Mouse (Mus musculus) CD4-positive, CD25-positive, alpha-beta regulatory T cell, adult 4 months (primary cell): Measurements from ENCODE around the gene Rsph10b. TPM values are rescaled to one million over a fixed set of nuclear protein-coding genes. Genes with fewer than 3 reads are reported as not detected.
"Not testable (repeated sequence)": the region's sequence is repeated elsewhere in the genome, so short reads cannot be mapped to it uniquely, and the experiment has no call there.

Experiments used
- ATAC-seq: one replicate; pipeline ENCODE4 v1.8.0; 2017
- polyA plus RNA-seq, 2 experiments: library from polyadenylated mRNA; unstranded; fragments of 100-300 nt; shearing (Covaris generic); gene quantifications; one replicate each; pipeline ENCODE4 v1.2.1; 2017

Rsph10b gene
- polyA plus RNA-seq, 2 experiments from 2014 or later = 0.62 to 0.75 TPM

DNA sequence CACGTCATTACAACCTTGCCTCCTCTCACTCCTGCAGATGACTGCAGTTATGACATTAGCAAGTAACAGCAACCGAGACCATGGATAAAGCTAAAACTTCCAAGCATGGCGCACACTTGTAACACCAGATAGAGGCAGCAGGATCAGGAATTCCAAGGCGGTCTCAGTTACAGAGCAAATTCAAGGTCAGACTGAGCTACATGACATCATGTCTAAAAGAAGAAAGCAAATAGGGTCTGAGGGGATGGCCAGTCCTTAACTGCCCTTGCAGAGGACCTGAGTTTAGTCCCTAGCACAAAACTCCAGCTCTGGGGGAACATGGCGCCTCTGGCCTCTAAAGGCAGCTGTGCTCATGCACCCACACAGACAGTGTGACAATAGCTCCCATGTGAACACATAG lies 61.0 kb downstream of the Rsph10b start:
- no peak for ATAC-seq

DNA sequence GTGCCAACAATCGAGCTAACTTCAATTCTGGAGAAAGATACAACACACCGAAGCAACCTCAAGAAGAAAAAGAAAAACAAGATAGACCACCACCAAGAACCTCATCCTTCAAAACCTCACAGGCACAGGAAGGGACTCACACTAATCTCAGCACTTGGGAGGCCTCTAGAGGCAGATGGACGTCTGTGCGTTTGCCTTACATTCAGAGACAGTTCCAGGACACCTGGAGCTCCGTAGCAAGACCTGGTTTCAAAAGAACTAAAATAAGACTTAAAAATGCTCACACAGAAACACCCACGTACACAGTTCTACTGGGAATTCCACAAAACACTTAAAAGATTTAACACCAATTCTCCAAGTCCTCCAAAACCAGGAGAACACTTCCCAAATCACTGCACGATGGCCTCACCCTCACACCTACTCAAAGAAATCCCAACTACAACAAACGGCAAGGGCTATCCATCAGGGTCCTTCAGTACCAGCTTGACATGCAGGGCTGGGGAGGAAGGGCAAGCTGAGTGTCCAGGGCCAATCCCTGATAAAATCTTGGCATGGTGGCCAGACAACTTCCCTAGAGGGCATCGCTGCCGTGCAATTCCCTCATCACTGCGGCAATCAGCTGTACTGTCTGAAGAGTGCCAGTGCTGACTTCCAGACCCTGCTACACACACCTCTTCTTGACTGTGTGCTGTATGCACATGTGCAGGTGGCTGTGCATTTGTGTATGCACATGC lies 62.0 kb downstream of the Rsph10b start:
- no peak for ATAC-seq

DNA sequence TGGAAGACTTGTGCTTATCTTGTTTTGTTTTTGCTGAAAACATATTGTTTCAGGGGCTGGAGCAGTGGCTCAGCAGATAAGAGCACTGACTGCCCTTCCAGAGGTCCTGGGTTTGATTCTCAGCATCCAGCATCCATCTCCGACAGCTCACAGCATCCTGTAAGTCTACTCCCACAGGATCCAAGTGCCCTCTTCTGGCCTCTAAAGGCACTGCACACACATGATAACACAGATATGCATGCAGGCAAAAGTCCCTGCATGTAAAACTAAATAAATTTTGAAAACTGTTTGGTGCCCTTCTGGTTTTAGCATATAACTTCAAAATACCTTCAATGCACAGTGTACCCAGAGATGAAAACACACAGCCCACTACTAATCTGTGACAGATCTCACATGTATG lies 66.6 kb downstream of the Rsph10b start:
- no peak for ATAC-seq

- ATAC-seq = no peak
Measured at GRCm38 (mm10) chr5:144002461-144003192, 69.8 kb downstream of the Rsph10b start.

- ATAC-seq = not testable (repeated sequence)
Measured at GRCm38 (mm10) chr5:144013366-144014134, 80.7 kb downstream of the Rsph10b start.

DNA sequence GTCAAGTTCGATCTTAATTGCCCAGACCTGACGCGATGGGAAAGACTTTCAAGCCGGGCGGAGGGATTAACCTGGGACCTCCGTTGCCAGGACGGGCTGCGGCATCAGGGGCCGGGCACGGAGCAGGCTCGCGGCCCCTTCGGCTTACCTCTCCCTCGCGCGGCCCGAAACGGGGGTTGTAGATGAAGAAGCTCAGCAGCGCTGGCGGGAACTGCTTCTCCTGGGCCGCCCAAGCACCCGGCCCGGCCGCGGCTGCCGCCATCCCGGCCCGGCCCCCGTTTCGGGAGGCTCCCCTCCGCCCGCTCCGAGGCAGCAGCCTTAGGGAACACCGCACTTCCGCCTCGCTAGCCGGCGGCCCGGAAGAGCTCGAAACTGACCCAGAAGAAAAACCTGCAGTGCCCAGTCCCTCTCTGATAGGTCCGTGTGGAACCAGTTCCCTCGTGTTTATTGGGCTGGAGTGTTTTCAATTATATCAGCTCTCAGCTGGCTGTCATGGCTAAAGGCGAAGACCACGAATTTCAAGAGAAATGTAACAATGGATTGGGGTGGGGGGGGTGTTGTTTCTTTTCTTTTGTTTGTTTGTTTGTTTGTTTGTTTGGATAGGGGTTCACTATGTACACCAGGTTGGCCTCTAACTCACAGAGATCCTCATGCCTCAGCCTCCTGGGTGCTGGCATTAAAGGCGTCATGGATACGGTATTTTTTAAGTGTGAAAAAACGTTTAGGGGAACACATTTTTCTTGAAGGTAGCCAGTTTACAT lies 81.9 kb downstream of the Rsph10b start, which contains the start of gene Ccz1:
Gene Ccz1, minus strand, starts transcription at position 327 of the 761 bp plus-strand sequence.
- ATAC-seq = peak; percentile 99

DNA sequence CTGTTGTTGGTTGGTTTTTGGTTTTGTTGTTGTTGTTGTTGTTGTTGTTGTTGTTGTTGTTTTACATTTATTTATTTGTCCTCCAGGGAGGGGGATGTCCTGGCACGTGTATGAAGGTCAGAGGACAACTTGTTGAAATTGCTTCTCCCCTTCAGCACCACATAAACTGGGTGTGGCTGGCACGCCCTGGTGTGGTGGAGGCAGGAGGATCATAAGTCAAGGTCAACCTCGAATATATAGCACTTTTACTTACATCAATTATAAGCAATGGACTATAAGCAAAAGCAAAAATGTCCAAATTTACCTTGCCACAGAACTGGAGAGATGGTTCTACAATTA lies 82.4 kb downstream of the Rsph10b start:
- no peak for ATAC-seq

DNA sequence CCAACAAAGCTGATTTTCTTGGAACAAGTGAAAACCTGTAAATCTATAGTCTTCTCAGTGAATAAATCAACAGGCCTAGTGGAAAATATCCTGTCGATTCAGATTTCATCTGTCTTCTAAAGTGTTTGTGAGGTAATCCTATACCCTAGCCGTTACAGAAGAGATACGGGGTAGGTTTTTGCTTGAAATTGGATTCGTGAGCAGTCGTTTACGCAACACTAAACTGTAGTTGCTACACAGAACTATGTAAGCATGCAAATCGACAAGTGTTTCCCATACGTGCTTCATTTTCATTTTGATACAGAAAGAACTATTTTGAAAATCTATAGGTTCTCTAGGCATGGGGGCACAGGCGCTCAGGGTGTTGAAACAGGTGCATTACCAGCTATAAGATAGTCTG lies 83.0 kb downstream of the Rsph10b start:
- no peak for ATAC-seq

DNA sequence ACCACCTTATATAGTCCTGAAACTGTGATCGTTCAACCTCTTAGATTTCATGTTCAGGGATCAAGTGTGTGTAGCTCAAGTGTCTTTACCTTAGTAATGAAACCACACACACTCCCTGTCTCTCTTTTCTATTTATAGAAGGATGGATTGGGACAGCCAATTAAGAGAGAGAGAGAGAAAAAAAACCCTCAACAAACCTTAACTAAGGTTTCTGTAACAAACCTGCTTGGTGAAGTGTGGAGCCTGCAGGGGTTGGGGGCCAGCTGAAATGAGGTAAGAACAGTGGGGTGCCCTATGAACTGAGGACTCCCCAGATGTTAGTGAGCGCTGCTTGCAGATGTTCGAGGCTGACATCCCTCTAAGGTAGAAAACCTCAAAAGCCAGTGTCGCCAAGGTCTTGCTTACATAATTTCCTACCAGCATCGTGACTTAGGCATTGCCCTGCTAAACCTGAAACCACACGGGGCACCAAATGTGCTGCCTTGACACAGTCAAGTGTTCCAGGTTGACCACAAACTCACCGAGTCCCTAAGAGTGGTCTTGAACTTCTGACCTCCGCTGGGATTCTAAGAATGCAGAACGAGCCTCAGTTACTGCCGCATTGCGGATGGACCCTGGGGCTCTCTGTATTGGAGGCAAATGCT lies 93.9 kb downstream of the Rsph10b start, which contains the start of gene Ocm:
Gene Ocm, minus strand, starts transcription at position 51 of the 644 bp plus-strand sequence.
- no peak for ATAC-seq

GRCm38 (mm10) chr5:144032491-144032890 lies 99.7 kb downstream of the Rsph10b start:
- no peak for ATAC-seq

- no peak for ATAC-seq
Measured at GRCm38 (mm10) chr5:144034567-144034966, 101.7 kb downstream of the Rsph10b start.

Other genes starting within 250 kb of the Rsph10b start
- 10 to 100 TPM; 10.6 to 10.7 TPM for gene Usp42, start 200.8 kb upstream of the Rsph10b start, polyA plus RNA-seq
- 10 to 100 TPM; 23.7 to 26.6 TPM for gene Eif2ak1, start 115.2 kb upstream of the Rsph10b start, polyA plus RNA-seq
- under 1 TPM; 0.73 to 0.94 TPM for gene Ankrd61, start 35.4 kb upstream of the Rsph10b start, polyA plus RNA-seq
- 10 to 100 TPM; 40.8 to 68.8 TPM for gene Aimp2, start 23.2 kb upstream of the Rsph10b start, polyA plus RNA-seq
- gene Pms2, start 23.1 kb upstream of the Rsph10b start, polyA plus RNA-seq = 10 to 100 TPM; 45.6 to 56.3 TPM
- 1 to 10 TPM in 1 of 2 experiments, under 1 TPM in 1; 0.82 to 2.3 TPM for gene Gm42421, start 4.9 kb upstream of the Rsph10b start, polyA plus RNA-seq
- 10 to 100 TPM; 36.3 to 36.6 TPM for gene Ccz1, start 81.8 kb downstream of the Rsph10b start, polyA plus RNA-seq
- not detected for gene Ocm, start 93.6 kb downstream of the Rsph10b start, polyA plus RNA-seq
- gene Lmtk2, start 167.4 kb downstream of the Rsph10b start, polyA plus RNA-seq = 1 to 10 TPM; 3.7 to 3.9 TPM